Mouse (Mus musculus) thymus, adult 2 months (tissue): ENCODE data around the gene Thrap3.

Experiments used
- CTCF ChIP-seq: fragments of 200-500 bp; IDR thresholded peaks from 2 replicates; pipeline ENCODE4 v1.5.1; 2012; ENCODE audit warnings: mild to moderate bottlenecking, control low read depth, low read length, moderate library complexity, borderline replicate concordance; ENCODE audit not compliant: control insufficient read depth, poor library complexity, insufficient read depth; ENCODE audit errors: extremely low read depth
- POLR2A ChIP-seq: fragments of 200-500 bp; IDR thresholded peaks from 2 replicates; pipeline ENCODE4 v1.6.1; 2012; ENCODE audit warnings: mild to moderate bottlenecking, low read length, control low read depth, moderate library complexity; ENCODE audit not compliant: control insufficient read depth, poor library complexity, insufficient read depth; ENCODE audit errors: extremely low read depth

DNA sequence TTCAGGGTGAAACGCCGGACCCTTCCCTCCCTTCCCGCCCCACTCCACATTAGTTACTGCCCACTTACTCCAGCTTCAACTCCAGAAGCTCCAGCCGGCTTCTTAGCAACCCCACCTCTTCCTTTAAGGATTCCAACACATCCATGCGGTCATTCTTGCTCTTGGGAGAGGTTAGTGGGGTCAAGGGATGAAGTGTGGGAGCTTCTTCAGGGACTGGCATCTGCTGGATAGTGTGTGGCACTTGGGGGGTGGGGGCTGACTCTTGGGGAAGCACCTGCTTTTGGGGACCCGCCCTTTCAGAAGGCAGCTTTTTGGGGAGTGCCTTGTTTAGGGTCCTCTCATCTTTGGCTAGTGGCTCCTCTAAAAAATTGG lies 51.6 kb downstream of the Thrap3 start:
- no peak for TF ChIP-seq CTCF
- no peak for TF ChIP-seq POLR2A
